Mouse (Mus musculus) liver, embryonic 14.5 days (tissue): ENCODE data around the gene Ppm1l. TPM values are rescaled to one million over a fixed set of nuclear protein-coding genes. Genes with fewer than 3 reads are reported as not detected.
A peak's percentile ranks its signal among the peaks of the same experiment; 100 is the strongest.

Experiments
- ATAC-seq: fragments of 200-750 bp; cut with Nextera tagmentation; 2 replicates; pipeline ENCODE4 v1.8.0; 2017; ENCODE audit warnings: moderate number of reproducible peaks, mild to moderate bottlenecking, moderate library complexity; ENCODE audit not compliant: insufficient read depth
- DNase-seq, 3 experiments: peaks; one replicate each; pipeline ENCODE4 v3.0.0-alpha.2; 2012 to 2013; ENCODE audit warnings: low read depth in 3 of 3, low spot score in 3 of 3
- H3K27ac ChIP-seq: fragments of 300-500 bp; sonication (generic); 2 replicates; pipeline ENCODE4 v1.5.1; 2014; ENCODE audit warnings: moderate library complexity, mild to moderate bottlenecking, control low read depth, inconsistent platforms
- H3K27me3 ChIP-seq: fragments of 300-500 bp; sonication (generic); 2 replicates; pipeline ENCODE4 v1.6.1; 2014; ENCODE audit warnings: mild to moderate bottlenecking, low read length, moderate library complexity; ENCODE audit not compliant: control insufficient read depth, insufficient read depth
- H3K36me3 ChIP-seq: fragments of 300-500 bp; sonication (generic); replicated peaks from 2 replicates; pipeline ENCODE4 v1.6.1; 2014; ENCODE audit warnings: low read depth; ENCODE audit not compliant: control insufficient read depth, insufficient read depth
- H3K4me1 ChIP-seq, 2 experiments: fragments of 200-500 bp in 1 of 2; fragments of 300-500 bp in 1 of 2; sonication (generic) in 1 of 2; replicated peaks; 2 replicates each; pipeline ENCODE4 v1.6.1; 2012 to 2014; ENCODE audit warnings: antibody characterized with exemption in 1 of 2, inconsistent platforms in 1 of 2, low read length in 1 of 2; ENCODE audit not compliant: control insufficient read depth in 2 of 2, insufficient read depth in 2 of 2
- H3K4me2 ChIP-seq: fragments of 300-500 bp; sonication (generic); 2 replicates; pipeline ENCODE4 v1.6.1; 2014; ENCODE audit warnings: low read depth, mild to moderate bottlenecking, control low read depth, moderate library complexity
- H3K4me3 ChIP-seq, 2 experiments: fragments of 200-500 bp in 1 of 2; fragments of 300-500 bp in 1 of 2; sonication (generic) in 1 of 2; 2 replicates each; pipeline ENCODE4 v1.5.1; 2012 to 2014; ENCODE audit warnings: low read depth in 2 of 2, low read length in 2 of 2, mild to moderate bottlenecking in 2 of 2, control low read depth in 1 of 2, inconsistent platforms in 1 of 2, moderate library complexity in 1 of 2; ENCODE audit not compliant: insufficient read depth in 1 of 2
- H3K9ac ChIP-seq: fragments of 300-500 bp; sonication (generic); replicated peaks from 2 replicates; pipeline ENCODE4 v1.6.1; 2014; ENCODE audit warnings: mild to moderate bottlenecking, control low read depth, moderate library complexity
- H3K9me3 ChIP-seq: fragments of 300-500 bp; sonication (generic); 2 replicates; pipeline ENCODE4 v1.6.1; 2016; ENCODE audit warnings: low read length, mixed read lengths; ENCODE audit not compliant: control insufficient read depth
- CTCF ChIP-seq: IDR thresholded peaks from 2 replicates; pipeline ENCODE4 v1.5.1; 2016; ENCODE audit warnings: antibody characterized with exemption, low read depth, control low read depth
- EP300 ChIP-seq: IDR thresholded peaks from 2 replicates; pipeline ENCODE4 v1.6.1; 2016; ENCODE audit warnings: antibody characterized with exemption, low read depth
- whole genome bisulfite sequencing: fragments of 180-500 bp; shearing (Covaris S2); extraction: QIAGEN DNeasy Blood & Tissue Kit; methylation state at CpG from one replicate; pipeline ENCODE4 v1.1.7; 2014; ENCODE audit not compliant: insufficient replicate concordance; 5-methylcytosine and 5-hydroxymethylcytosine counted together
- polyA plus RNA-seq, 2 experiments: library from polyadenylated mRNA; depleted of rRNA in 1 of 2; stranded (reverse) in 1 of 2; unstranded in 1 of 2; fragments of >200 nt; fragmentation: Nextera tagmentation in 1 of 2; extraction: Ambion mirVana in 1 of 2; gene quantifications; 2 replicates each; pipeline versions ENCODE4 v1.2.1 to v1.2.3; 2012 to 2014

The Ppm1l gene
- polyA plus RNA-seq, 2 experiments, result 2.4 to 3.7 TPM

DNA sequence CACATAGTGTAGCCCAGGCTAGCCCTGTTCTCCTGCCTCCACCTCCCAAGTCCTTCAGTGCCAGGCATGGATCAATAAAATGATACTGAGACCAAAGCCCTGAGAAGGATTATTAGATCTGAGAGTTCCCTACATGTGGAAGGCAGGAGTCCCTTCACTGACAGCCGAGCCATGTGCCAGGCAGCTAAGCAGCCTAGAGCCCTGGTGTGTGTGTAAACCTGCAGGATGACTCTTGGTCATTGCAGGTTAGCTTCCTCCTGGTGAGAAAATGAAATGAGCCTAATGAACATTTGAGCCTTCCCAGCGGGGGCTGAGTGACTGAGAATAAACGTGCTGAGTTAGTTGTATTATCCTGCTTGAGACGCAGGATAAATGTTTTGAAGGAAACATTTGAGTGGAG lies 232.9 kb downstream of the Ppm1l start:
- DNase-seq (no peak), ATAC-seq (no peak)
- Histone ChIP-seq H3K4me1 (no peaks in the 10 kb centered on the region), H3K4me2 (no peak overlapping the region), H3K4me3 (no peak overlapping the region), H3K27ac (no peak overlapping the region), H3K36me3 (no peaks in the 10 kb centered on the region), H3K9ac (no peak overlapping the region), H3K9me3 (no peaks in the 10 kb centered on the region), H3K27me3 (no peaks in the 10 kb centered on the region)
- 69% methylated on average over 4 of the region's 4 CpGs for WGBS
- TF ChIP-seq CTCF (no peak), EP300 (no peak)

DNA sequence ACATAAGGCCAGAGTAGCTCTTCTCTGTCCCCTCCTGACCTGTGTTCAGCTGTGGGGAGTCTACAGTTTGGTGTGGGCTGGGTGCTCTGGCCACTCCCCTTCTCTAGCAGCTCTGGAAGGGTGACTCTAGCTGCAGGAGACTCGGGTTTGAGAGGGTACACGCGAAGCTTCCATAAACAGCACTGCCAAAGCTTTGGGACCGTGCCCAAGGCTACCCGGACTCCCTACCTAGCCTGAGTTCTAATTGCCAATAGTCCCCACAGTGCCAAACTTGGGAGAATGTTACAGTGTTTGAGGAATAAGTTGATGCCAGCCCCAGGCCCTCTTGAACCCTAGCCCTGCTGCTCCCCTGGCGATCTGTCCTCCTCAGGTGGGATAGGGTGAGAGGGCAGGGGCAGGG lies 238.8 kb downstream of the Ppm1l start:
- Histone ChIP-seq H3K27ac (no peak overlapping the region), H3K27me3 (no peaks in the 10 kb centered on the region), H3K36me3 (no peaks in the 10 kb centered on the region), H3K9ac (no peak overlapping the region), H3K9me3 (no peaks in the 10 kb centered on the region), H3K4me2 (no peak overlapping the region), H3K4me3 (no peak overlapping the region), H3K4me1 (peaks cover 0 to 5% of the 10 kb centered on the region in 2 experiments; a peak in 1 of 4 replicates)
- TF ChIP-seq EP300 (no peak), CTCF (no peak)
- WGBS, result 80% methylated on average over 6 of the region's 6 CpGs
- no peak for ATAC-seq
- no peak for DNase-seq

DNA sequence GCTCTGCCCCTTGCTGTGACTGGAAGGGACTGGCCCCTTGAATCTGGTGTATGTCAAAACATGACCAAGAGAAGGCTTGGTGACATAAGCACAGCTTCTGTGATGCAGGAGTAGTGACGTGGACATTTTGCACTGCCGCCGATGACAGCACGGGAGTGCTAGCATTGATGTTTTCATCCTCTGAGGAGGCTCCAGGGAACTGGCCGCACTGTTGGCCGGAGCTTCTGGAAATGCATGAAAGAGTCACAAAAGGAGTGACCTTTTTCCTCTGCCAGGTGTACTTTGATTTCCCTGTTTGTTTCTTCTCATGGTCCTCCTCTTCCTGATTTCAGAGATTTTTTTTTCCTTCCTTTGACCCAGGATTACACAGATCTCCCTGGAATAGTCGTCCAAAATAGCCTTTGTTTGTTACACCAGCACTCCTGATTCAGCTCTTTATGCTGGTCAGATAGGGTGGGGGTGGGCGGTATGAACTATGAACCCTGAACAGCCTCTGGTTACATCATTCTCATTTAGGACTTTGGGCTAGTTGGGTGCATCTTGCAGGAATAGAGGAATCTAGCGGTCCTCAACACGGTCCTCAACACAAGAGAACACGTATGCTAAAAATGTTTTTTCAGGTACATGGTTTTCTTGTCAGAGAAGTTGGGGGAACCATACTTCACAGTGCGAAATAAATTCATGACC lies 239.6 kb downstream of the Ppm1l start:
- no peaks in the 10 kb centered on the region for H3K9me3 ChIP-seq
- peaks cover 0 to 5% of the 10 kb centered on the region in 2 experiments; a peak in 1 of 4 replicates for H3K4me1 ChIP-seq
- TF ChIP-seq CTCF, result no peak
- no peak for TF ChIP-seq EP300
- H3K9ac ChIP-seq, result no peak overlapping the region
- H3K4me3 ChIP-seq, result no peak overlapping the region
- no peak overlapping the region for H3K4me2 ChIP-seq
- WGBS, result 69% methylated on average over 12 of the region's 12 CpGs
- no peak overlapping the region for H3K27ac ChIP-seq
- ATAC-seq (no peak), DNase-seq (peak in 1 of 3 experiments; percentile 7)
- H3K27me3 ChIP-seq, result no peaks in the 10 kb centered on the region
- H3K36me3 ChIP-seq, result no peaks in the 10 kb centered on the region

DNA sequence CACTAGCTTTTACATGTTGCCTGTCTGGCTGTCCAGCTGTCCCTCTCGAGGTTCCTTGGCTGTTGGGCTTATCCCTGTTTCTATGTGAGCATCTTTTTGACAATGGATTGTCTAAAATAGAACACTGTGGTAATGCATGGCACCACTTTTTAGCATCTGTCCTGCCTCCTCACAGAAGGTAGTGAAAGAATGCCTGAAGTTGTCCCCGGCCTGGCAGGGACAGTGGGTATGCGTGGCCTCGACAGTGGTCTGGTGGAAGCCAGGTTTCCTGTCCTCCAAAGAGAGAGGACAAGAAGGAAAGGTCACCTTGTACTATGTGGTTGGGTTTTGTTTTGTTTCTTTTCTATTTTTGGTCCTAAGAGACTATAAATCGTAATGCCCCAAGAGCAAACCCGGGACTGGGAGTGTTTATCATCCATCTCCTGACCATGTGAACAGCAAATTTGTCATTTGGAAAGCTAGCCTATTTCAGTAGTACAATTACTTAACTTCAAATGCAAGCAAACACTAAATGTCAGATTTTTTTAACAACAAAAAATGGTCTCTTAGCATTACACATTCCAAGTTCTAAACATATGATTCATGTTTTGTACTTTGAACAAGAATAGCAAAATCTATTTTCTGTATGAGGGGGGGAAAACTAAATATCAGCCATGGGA lies 242.8 kb downstream of the Ppm1l start:
- Histone ChIP-seq H3K27me3 (no peaks in the 10 kb centered on the region), H3K27ac (no peak overlapping the region), H3K36me3 (no peaks in the 10 kb centered on the region), H3K4me3 (no peak overlapping the region), H3K9ac (no peak overlapping the region), H3K9me3 (no peaks in the 10 kb centered on the region), H3K4me2 (no peak overlapping the region), H3K4me1 (peaks cover 0 to 5% of the 10 kb centered on the region in 2 experiments; a peak in 1 of 4 replicates)
- DNase-seq (no peak), ATAC-seq (no peak)
- TF ChIP-seq CTCF, result no peak
- TF ChIP-seq EP300, result no peak
- WGBS, result 54% methylated on average over 6 of the region's 6 CpGs

DNA sequence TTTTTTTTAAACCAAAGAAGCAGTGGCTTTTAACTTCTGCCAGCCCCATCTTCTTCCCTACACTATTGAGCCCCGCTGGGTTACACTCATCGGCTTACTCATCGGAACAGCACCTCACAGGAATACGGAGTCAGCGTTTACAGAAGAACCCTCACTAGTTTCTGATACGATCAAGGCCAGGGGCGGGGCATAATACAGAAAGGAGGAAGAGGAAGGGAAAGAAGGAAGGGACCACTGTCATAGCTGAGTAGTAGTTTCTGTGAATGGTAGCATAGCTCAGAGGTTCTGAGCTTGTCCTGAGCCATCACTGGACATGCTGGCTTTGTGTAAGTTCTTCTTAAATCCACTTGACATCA lies 243.3 kb downstream of the Ppm1l start:
- Histone ChIP-seq H3K9ac (no peak overlapping the region), H3K9me3 (no peaks in the 10 kb centered on the region), H3K27me3 (no peaks in the 10 kb centered on the region), H3K27ac (no peak overlapping the region), H3K36me3 (no peaks in the 10 kb centered on the region), H3K4me1 (peaks cover 0 to 5% of the 10 kb centered on the region in 2 experiments; a peak in 1 of 4 replicates), H3K4me3 (no peak overlapping the region), H3K4me2 (no peak overlapping the region)
- TF ChIP-seq CTCF, result no peak
- no peak for TF ChIP-seq EP300
- ATAC-seq (no peak), DNase-seq (no peak)
- 41% methylated on average over 7 of the region's 7 CpGs for WGBS
